Mouse (Mus musculus) layer of hippocampus, adult 9-10 months (tissue): ENCODE measurements around the gene Nrg4.
"Not testable (repeated sequence)": the region's sequence is repeated elsewhere in the genome, so short reads cannot be mapped to it uniquely, and the experiment has no call there.

ENCODE experiments used
- DNase-seq: peaks from one replicate; pipeline ENCODE4 v3.0.0; 2022; ENCODE audit warnings: low spot score

Gene Nrg4

DNA sequence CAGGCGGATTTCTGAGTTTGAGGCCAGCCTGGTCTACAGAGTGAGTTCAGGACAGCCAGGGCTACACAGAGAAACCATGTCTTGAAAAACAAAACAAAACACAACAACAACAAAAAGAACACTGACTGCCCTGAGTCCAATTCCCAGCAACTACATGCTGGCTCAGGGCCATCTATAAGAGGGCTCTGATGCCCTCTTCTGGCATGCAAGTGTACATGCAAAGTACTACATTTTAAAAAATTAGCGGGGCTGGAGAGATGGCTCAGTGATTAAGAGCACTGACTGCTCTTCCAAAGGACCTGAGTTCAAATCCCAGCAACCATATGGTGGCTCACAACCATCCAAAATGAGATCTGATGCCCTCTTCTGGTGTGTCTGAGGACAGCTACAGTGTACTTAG, 74.5 kb downstream of the Nrg4 start:
- not testable (repeated sequence) for DNase-seq

DNA sequence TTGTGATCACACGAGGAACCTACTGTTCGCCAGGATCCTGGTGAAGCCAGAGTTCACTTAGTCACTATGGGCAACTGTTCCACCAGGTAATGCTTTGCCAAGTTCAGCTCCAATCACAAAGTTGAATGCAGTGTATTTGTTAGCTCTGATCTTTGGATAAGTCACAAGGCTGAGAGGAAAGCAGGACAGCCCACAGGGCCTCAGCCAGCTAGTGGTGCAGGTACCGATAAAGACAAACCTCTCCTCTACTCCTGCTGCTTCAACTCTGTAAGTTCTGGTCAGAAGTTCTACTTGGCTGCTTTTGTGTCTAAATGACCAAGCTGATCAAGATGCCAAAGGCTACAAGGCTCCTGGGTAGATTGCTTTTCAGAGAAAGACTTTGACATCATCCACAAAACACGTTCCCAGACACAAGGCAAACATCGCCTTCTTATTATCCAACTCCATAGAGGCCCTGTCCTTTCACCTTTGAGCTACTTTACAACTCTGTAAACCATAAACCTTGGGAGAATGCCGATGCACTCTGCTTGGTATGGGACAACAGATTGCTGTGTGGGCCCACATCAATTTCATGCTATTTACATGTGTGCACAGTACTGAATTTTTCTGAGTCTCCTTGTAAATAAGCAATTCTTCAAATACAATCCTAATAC, 75.9 kb downstream of the Nrg4 start:
- no peak for DNase-seq

DNA sequence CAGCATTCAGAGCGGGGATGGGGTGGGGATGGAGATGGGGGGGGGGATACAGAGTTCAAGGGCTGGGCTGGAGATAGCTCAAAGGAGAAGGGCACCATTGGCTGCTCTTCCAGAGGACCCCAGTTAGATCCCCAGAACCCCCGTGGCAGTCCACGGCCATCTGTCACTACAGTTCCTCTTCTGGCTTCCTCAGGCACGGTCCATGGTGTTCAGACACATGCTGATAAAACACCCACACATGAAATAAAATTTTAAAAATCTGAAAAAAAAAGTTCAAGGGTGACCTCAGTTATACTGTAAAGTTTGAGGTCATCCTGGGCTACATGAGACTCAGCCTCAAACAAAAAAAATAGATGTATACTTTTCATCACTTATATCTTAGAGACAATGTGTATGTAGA, 78.2 kb downstream of the Nrg4 start:
- no peak for DNase-seq

DNA sequence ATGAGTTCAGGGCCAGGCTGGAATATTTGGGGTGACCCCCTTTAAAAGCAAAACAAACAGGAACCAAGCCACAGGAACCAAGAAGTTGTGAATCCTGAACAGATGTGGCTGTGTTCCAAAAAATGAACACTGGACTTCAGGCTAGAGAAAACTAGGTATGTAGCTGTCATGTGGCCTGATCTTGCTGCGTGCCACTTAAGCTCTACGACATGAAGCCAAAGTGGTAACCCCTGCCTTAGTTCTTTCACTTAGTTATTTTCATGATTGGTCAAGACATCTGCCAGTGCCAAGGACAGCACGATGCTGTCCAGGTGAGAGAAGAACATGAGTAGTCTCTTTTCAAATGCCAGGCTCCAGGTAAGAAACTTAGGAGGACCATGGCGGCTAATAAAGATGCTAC, 79.7 kb downstream of the Nrg4 start:
- no peak for DNase-seq

DNA sequence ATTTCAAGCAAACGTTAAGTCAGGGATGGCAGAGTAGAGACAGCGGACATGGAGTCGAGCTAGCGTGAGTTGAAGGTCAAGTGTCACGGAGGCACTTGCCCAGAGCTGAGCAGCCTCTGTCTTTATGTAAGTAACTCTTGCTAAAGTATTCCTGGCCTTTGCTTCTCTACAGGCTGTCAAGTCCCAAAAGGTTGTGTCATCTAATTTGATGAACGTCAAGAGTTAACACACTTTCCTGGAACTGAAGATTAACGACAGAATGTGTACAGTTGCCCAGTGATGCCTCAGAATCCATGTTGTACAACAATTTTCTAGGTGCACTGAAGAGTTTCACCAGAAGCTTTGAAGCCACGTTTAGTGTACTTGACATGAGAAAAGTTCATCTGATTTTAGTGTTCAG, 80.2 kb downstream of the Nrg4 start:
- no peak for DNase-seq

DNA sequence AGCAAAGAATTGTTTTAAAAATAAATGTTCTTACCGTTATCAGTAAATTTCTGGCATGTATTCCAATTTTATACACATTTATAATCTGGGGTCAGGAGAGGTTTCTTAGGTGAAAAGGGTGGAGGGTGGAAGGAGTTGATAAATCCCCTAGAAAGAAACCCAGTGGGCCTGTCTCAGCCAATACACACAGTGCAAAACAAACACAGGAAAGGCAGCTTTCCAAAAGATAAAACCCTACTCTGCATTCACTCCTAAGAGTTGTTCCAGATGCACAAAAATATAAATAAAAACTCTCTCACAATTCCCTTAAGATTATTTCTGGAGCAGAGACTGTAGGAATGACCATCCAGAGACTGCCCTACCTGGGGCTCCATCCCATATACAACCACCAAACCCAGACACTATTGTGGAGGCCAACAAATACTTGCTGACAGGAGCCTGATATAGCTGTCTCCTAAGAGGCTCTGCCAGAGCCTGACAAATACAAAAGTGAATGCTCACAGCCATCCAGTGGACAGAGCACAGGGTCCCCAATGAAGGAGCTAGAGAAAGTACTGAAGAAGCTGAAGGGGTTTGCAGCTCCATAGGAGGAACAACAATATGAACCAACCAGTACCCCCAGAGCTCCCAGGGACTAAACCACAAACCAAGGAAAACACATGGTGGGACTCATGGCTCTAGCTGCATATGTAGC, 81.4 kb downstream of the Nrg4 start:
- not testable (repeated sequence) for DNase-seq

DNA sequence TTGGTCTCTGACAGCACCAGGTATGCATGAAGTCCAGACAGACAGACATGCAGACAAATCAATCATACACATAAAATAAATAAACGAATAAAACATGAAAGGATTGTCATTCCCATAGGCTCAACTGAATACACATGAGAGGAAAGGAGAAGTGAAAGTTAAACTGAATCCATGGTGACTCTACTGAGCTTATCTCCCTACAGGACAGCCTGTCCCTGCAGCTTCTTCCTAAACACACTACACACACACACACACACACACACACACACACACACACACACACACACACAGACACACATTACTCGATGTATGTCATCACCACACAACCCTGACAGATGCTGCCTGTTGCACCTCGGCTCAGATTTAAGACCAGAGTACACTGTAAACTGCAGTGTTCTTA, 82.6 kb downstream of the Nrg4 start:
- DNase-seq = no peak

DNA sequence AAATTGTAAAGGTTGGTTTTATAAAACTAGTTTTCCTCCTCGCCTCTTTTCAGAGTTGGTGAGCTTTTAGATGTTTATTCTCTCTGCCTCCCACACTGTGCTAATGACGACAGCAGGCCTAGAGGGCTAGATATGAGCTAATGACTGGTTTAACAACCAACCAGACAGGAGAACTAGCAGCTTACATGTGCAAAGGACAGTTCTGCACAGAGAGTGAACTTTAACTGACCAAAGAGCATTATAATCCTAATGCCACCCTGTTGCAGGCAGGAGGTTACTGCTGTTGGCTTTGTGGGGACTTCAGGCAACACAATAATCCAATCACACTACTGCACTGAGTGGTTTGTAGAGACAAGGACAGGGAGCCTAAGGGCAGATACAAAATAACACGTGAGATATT, 83.4 kb downstream of the Nrg4 start:
- no peak for DNase-seq

DNA sequence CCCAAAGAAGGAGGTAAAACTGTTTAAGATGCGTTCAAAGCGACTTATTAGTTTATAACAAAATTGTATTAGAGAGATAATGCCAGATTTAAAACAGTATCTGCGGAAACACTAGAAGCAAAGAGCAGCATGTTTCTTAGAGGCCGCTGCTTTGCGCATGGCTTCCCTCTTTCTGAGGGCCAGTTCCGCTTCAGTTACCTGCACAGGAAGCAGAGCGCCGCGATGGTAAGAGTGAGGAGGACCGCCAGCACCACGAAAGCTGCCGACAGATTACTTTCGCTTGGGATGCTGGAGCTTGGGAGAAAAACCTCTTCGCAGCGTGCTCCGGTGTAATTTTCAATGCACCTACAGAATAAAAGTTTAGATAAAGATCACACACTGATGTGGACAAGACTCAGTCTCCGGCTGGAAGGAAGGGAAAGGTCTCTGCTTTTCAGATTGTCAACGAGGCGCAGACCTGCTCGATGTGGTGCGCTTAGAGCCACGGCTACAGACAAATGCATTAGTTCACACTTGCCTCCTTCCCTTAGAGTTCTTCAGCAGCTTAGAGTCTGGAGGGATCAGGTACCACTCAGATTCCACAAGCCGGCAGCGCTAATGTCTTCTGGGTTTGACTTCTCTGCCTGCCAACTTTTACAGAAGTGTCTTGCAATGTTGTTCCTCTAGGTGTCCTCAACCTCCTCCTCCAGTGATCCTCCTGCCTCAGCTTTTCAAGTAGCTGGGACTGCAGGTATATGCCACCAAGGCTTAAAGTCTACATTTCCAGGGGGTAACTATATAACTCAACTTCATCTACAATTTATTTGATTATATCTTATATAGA, 84.6 kb downstream of the Nrg4 start:
- no peak for DNase-seq

DNA sequence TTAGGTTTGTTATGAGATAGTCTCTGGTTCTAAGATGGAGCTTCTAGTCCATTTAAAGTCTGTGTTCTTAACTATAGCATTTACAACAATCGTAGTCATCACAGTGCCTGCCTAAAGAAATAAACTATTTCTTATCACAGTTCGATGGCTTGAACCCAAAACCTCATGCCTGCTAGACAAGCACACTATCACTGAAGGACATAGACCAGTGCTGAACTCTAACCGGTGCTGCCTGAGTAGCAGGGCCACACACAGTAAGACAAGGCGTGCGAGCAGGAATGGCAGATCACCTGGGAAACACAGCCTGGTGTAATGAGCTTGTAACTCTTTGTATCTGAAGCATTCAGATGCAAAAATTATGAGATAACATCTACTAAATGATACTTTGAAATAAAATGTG, 85.8 kb downstream of the Nrg4 start:
- DNase-seq = no peak

DNA sequence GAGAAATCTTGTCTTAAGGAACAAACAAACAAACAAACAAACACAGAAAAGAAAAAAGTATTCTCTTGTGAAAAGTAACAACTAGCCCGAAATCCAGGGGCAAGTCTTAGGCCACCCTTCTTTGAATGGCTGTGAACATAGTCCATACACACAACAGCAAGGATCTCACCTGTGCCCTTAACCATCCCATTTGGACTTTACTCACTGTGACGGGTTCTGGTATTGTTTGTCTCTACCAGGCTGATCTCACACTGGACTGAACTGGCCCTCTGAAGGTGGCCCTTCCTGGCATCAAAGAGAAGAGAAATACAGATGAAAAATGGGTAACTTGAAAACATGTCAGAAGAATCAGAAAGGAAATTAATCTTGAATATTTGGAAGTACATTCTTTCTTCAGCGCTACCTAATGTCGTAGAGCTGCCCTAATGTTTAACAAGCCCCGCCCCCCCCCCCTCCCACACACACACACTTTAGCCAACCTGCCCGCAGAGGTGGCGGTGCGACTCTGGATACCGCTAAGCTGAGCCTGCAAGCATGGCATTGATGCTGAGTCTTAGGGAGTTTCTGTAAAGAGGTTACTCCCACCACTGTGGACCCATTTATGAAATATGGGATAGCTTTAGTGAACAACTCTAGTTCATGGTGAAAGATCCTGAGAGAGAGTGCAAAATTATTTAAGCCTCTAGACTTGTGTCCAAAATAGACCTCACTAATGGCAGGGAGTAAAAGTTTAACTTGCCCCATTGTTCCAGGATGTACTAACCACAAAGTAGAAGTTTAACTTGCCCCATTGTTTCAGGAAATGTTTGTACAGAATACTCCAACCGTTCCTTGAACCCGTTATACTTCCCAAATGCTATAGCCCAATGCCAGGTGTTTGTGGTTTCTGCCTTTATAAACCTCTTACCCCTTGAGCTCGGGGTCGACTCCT, 90.1 kb downstream of the Nrg4 start:
- no peak for DNase-seq

DNA sequence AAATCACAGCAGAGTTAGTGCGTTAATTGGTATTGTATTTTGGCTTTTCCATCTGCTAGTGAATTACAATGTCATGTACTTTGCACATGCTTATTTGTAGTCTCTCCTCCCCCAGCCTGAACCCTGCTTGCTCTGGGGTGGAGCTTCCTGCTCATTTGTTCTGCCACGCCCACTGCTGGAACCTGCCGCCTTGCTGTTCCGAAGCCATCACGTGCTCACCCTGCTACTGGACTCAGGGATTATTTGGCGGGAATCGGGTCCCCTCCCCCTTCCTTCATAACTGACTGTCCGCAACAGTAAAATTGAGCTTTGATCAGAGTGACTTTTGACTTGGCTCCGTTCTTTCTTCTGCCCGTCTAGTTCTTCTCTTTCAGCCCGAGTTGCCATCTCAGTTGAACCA, 93.6 kb downstream of the Nrg4 start:
- not testable (repeated sequence) for DNase-seq

DNA sequence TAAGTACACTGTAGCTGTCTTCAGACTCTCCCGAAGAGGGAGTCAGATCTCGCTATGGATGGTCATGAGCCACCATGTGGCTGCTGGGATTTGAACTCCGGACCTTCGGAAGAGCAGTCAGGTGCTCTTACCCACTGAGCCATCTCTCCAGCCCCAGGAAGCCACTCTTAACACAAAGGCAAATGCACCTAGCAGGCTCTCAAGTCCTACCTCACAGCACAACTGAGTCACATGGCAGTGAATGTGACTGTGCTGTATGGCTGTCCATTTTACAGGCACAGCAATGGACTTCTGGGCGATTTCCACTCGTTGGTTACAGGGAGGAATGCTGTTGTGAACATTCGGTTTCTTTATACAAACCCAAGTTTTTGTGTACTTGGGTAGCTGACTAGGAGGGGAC, 94.1 kb downstream of the Nrg4 start:
- DNase-seq = no peak

DNA sequence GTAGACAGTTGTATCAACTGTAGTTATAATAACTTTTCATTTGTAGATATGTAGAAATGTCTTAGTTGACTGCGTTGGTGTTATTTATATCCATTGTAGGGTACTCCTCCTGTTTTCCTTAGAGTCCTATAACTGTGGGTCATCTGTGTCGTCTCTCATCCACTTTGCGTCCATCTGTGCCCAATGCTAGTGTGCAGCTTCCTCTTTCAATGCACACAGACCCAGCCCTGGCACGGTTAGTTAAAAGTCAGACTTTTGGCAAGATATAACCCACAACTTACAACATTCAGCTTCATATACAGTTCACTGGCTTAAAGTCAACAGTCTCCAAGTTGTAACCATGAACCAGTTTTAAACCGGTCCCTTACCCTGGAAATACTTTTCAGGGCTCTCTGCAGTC, 94.5 kb downstream of the Nrg4 start:
- DNase-seq = no peak

DNA sequence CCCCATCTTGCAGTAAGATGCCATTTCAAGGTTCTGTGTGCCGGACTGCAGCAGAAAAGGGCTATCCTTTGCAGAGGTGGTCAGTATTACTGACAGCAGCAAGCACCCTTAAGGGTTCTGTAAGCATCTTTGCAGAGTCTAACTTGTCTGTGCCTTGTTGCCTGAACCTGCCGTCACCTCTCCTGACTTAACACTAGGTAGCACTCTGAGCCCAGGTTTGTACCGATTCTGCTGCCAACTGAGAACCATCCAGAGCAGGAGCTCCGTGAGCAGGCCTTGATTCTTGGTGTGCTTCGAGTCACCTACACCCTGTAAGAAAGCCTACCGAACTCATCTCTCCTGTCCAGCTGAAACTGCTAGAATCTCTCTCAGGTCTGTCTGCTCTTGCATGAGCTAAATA, 95.1 kb downstream of the Nrg4 start:
- DNase-seq = no peak

DNA sequence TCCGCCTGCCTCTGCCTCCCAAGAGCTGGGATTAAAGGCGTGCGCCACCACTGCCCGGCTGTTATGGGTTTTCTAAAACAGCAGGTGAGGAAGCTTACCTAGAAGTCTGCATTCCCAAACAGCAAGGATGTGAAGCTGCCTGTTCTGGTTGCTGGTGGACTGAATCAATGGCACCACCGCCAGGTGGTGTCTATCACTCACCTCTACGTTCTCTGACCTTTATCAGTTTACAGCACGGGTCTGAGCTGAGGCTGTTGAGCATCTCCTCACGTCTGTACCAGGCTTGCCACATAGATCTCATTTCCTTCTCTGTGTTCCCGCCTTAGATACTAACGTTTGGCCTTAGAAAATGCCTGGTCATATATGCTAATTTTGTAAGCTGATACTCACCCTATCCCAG, 97.6 kb downstream of the Nrg4 start:
- no peak for DNase-seq

DNA sequence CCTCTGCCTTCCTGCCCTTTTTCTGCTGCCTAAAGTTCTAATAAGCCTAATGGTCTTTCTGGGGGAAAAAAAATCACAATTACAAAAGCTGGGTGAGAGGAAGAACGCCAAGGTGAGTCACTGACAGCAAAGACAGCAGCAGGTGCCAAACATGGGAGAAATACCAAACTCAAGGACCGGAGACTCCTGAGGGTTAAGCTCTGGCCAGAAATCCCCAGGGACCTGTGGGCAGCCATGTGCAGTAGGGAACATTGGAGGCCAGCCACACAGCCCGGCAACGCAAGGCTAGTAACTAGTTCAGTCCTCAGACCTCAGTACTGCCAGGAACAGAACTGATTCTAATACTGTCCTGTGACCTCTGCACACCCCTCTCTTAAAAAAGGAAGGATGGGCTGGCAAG, 98.5 kb downstream of the Nrg4 start:
- DNase-seq = no peak

DNA sequence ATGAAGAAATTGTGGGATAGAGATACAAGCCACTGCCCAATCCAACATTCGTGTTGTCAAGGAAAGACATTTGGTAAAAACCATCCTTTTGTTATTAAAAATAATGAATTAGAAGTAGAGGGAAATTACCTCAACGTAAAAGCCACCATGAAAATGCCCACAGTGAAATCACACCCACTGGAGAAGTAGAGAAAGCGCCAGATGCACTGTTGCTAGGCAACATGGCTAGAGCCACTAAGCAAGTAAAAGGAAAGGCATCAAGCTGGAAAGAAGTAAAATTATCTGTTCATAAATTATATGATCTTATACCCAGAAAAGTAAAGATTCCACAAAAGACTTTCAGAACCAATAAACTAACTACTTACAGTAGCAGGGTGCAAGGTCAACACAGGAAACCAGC, 100.4 kb downstream of the Nrg4 start:
- DNase-seq = no peak

DNA sequence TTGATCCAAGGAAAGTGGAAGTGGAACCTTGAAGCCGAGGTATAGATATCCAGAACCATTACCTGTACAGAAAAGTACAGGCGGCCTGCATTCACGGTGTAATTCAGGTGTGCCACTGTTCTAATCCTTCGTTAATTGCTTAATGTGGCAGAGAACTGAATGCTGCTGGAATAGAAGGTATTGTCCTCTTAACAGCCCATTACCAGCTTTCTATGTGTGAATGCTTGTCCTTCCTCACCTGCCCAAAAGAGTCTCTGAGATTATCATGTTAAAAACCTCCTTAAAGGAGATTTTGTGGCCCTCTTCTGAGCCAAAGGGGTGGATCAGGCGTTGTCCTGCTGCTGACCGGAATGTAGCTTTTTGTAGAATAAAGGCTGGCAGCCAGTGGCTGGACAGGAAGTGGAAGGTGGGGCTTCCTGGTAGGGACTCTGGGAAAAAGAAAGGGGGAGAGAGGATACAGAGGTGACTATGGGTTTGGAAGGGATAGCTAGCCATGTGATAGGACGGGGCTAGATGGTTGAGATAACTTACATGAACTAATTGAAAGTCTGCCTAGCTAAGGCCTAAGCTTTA, 101.4 kb downstream of the Nrg4 start:
- DNase-seq = no peak

DNA sequence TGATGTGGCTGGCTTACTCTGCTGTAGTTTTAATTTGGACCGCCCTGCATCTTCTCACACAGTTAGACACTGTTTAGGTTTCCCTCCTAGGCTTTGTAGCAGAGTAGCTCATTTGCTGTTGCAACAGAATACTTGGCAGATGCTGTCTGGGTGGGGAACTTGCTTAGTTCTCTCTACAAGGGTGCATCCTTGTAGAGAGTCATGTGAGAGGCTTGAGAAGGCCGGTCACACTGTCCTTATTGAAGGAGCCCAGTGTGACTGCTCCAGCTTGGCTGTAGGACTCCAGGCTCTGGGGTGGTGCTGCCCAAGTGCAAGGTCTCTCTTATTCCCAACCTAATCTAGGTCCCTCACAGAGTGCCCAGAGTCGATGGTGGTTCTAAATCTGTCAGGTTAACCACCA, 109.3 kb downstream of the Nrg4 start:
- no peak for DNase-seq

DNA sequence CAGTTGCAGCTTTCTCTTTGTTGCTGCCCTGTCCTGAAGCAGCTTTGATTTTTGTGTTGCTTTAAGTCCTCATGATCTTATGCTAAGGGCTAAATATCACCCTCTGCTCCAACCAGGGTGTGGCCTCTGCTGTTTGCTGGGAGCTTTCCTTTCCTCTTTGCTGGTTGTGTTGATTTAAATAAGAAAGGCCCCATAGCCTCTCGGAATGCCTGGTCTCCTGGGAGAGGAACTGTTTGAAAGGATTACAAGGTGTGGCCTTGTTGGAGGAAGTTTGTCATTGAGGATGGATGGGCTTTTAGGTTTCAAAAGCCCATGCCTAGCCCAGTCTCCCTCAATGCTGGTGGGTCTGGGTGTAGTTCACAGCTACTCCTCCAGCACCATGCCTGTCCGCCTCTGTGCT, 110.6 kb downstream of the Nrg4 start:
- no peak for DNase-seq

DNA sequence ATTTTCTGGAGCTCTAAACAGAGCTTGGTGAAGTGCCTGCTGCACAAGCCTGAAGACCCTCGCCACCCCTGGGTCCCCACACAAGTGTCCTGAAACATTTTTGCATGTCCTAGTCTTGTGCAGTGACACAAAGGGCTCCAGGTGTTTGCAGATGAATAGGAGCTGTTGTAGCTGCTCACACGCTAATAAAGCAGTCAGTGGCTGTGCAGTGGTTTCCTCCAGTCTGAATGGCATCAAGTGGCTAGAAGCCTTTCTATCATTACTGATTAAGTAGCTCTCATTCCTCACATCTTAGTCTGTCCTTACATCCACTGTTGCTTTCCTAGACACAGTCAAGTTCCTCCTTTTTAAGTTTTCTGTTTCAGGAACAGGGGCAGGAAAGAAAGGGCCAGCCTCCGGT, 111.0 kb downstream of the Nrg4 start:
- no peak for DNase-seq
